Mouse (Mus musculus): Measurements from ENCODE around the gene Pear1.

The Pear1 gene

GRCm38 (mm10) chr3:87735335-87735734, 88.8 kb downstream of the Pear1 start:
- CTCF ChIA-PET: no interaction called here

DNA sequence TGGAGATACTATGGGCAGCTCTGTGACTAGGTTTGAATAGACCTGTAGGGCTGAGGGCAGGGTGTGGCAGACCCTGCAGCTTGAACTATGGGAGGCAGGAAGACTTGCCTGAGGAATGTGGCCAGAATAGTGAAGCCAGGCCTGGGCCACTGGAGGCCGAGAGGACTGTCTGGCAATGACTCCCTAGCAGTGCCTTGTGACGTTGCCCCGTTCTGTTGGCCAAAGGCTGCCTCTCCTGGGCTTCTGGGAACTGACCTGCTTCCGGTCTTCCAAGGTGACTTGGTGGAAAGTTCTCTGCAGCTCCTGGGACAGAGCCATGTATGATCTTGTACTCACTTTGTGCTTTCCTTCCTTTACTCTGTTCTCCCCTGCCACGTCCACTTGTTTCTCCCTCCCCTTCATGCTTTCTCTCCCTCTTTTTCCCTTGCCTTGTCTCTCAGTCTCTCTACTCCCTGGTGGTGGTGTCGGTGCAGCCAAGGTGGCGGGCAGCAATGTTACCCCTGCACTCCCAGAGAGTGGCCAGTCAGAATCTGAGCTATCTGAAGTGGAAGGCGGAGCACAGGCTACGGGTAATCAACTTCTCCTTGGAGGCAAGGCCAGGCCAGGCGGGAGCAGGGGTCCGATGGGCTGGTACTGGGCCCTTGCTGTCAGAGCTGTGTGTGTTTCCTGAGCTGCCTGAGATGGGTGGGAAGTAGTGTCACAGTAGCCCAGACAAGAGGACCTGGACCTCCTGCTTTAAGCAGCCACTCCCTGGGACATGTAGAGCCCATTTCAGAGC, 89.9 kb downstream of the Pear1 start:
- CTCF ChIA-PET: no interaction called here

DNA sequence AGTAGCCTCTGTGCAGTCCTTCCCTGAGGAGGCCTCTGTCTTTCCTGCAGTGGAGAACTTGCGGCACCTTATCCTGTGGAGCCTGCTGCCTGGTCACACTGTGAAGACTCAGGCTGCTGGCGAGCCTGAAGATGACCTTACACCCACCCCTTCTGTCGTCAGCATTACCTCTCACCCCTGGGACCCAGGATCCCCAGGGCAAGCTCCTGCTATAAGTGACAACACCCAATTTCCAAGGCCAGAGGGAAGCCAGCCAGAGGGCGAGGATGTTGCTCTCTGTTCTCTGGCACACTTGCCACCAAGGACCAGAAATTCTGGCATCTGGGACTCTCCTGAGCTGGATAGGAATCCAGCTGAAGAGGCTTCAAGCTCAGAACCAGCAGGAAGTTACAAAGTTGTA, 91.0 kb downstream of the Pear1 start:
- CTCF ChIA-PET: no interaction called here

GRCm38 (mm10) chr3:87728696-87729095, 95.4 kb downstream of the Pear1 start:
- CTCF ChIA-PET: interaction anchor here (0.9 kb wide), 1 partner anchor 21 kb away, joined by 3 read pairs; no protein-coding TSS in a partner anchor

GRCm38 (mm10) chr3:87726191-87726590, 97.9 kb downstream of the Pear1 start:
- CTCF ChIA-PET: no interaction called here

DNA sequence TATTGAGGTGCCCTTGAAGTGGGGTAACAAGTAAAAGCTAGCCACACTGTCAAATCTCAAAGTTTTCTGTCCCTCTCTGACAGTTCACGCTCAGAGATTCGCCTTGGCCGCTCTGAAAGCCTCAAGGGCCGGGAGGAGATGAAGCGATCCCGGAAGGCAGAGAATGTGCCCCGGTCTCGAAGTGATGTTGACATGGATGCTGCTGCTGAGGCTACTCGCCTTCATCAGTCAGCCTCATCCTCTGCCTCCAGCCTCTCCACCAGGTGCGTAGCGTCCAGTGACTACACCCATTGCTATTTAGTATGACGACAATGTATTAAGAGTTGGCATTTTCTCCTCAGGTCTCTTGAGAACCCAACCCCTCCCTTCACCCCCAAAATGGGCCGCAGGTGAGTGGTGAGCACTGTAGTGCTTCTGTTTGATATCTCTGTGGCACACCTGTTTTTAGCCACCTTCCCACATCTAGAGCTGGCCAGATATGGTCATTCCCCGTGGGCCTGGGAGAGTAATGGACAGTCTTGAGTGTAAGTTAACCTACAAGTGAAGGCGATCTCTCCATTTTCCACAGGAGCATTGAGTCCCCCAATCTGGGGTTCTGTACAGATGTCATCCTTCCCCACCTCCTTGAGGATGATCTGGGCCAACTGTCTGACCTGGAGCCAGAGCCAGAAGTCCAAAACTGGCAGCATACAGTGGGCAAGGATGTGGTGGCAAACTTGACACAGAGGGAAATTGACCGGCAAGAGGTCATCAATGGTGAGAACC, 98.5 kb downstream of the Pear1 start:
- CTCF ChIA-PET: no interaction called here

DNA sequence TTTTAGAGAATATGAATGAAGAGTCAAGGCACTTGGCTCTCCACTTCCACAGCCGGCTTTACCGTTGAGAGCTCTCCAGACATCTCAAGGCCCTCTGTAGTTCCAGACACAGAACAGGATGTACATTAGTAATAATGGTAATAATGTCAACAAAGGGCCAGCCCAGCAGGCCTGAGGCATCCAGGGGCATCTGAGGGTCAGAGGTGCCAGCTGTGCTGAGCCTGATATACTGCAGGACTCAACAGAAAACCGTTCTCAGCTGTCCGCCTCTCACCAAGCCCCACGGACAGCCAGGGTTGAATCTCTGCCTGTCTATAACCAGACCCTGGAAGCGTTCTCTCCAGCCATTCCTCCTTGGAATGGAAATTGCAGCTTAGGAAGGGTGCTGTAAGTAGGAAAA, 99.5 kb downstream of the Pear1 start:
- CTCF ChIA-PET: no interaction called here

GRCm38 (mm10) chr3:87718525-87718924, 105.6 kb downstream of the Pear1 start:
- CTCF ChIA-PET: no interaction called here
